Mouse (Mus musculus) left cerebral cortex, postnatal 25 days (tissue): ENCODE results near the gene Gm10447. TPM values are rescaled to one million over a fixed set of nuclear protein-coding genes. Genes with fewer than 3 reads are reported as not detected.
"Not testable (repeated sequence)": the region's sequence is repeated elsewhere in the genome, so short reads cannot be mapped to it uniquely, and the experiment has no call there.

Experiments used
- DNase-seq, 2 experiments: peaks; one replicate each; pipeline ENCODE4 v3.0.0; 2022; ENCODE audit warnings: low spot score in 2 of 2, mixed read lengths in 1 of 2
- intact Hi-C: fragments of 180-260 bp; cut with DNase I; formaldehyde crosslinking; loops from one replicate; pipeline ENCODE4 v1.15.1; 2025
- total RNA-seq, 2 experiments: library from RNA; stranded (reverse); gene quantifications; 2 replicates each; pipeline ENCODE4 v1.2.3; 2021

Gene Gm10447
- total RNA-seq, 2 experiments from 2014 or later: 0.32 to 0.34 TPM

DNA sequence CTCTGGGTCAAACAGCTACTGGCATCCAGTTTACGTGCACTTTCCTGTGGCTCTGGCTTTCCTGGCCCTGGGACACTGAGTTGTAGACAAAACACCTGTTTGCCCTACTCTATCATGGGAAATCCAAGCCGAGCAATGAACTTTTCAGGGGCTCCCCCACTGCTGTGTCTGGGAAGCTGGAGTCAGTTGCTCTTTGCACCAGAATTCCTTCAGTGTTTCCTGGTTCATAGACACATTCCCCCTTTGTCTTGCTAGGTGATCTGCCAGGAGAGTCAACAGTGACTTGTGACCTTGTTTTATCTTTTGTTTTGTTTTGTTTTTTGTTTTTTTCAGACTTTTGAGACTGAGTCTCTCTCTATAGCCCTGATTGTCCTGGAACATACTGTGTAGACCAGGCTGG lies 5.5 kb downstream of the Gm10447 start:
- intact Hi-C loops: no loop called here
- DNase-seq: no peak

GRCm38 (mm10) chr11:53450070-53450705 lies 6.7 kb downstream of the Gm10447 start:
- DNase-seq: no peak
- intact Hi-C loops: no loop called here

GRCm38 (mm10) chr11:53448529-53448928 lies 8.4 kb downstream of the Gm10447 start:
- intact Hi-C loops: no loop called here
- DNase-seq: no peak

DNA sequence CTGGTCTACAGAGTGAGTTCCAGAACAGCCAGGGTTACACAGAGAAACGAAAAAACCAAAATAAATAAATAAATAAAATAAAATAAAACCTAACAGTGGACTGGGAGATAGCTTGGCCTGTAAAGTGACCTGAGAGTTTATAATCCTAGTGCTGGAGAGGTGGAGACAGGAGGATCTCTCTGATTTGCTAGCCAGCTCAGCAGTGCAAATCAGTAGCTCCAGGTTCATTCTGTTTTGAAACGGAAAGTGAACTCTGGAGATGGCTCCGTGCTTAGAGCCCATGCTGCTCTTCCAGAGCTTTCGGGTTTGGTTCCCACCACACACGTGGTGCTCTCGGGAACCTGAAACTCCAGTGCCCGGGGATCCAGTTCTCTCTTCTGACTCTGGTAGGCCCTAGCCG lies 8.9 kb downstream of the Gm10447 start:
- intact Hi-C loops: no loop called here
- no peak for DNase-seq

DNA sequence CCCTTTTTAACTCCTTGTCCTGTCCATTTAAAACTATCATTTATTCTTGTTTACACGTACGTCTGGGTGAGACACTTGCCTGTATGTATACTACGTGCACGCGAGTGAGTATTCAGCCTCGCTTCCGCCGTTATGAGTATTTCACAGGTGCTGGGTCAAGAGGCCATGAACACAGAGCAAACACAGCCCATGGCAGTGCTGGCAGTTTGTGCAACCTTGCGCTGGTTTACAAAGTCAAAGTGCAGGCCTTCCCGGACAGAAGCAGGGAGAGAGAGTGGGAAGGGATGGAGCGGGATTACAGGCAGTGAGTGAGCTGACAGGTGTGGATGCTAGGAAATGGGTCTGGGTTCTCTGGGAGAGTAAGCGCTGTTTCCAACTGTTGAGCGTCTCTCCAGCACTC lies 10.7 kb downstream of the Gm10447 start:
- DNase-seq: no peak
- intact Hi-C loops: no loop called here

DNA sequence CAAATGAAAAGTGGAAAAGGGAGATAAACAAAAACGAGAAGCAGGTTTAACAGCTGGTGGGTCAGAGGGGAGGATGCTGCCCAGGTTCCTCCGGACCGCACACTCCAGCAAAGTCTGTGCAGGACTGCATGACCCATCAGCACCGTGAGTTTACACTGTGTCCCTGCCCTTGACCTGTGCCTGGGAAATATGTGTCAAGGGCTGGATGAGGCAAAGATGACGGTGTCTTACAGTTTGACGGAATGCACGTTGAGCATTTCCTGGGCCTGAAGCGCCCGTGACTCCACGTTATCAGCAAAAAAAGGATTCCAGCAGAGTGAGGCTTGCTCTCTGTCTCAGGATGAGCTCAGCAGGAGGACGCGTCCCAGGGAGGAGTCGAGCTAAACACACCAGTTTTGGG lies 11.3 kb downstream of the Gm10447 start:
- no peak for DNase-seq
- intact Hi-C loops: no loop called here

- intact Hi-C loops: no loop called here
- DNase-seq: peak in 1 of 2 experiments; percentile 35
These were observed 13.0 kb downstream of the Gm10447 start for GRCm38 (mm10) chr11:53443861-53444260.

- DNase-seq: no peak
- intact Hi-C loops: no loop called here
These were observed 15.0 kb downstream of the Gm10447 start for GRCm38 (mm10) chr11:53441921-53442320.

DNA sequence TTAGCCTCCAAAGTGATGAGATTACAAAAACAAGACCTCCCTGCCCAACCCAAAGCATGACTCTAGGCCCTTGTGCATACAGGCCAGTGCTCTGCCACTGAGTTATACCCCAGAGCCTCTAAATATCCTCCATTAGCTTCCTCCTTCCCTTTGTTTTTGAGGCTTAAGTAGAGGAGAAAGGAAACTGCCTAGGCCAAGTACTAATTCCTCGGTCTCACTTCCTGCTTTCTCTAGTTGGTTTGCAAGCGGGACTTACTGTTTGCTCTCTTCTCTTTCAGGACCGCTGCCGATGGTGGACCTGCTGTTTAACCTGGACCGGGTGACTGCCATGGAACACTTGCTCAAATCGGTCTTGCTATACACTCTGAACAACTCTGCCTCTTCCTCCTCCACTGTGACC lies 20.6 kb downstream of the Gm10447 start:
- intact Hi-C loops: no loop called here
- DNase-seq: no peak

- no peak for DNase-seq
- intact Hi-C loops: no loop called here
These were observed 21.4 kb downstream of the Gm10447 start for GRCm38 (mm10) chr11:53435504-53435903.

DNA sequence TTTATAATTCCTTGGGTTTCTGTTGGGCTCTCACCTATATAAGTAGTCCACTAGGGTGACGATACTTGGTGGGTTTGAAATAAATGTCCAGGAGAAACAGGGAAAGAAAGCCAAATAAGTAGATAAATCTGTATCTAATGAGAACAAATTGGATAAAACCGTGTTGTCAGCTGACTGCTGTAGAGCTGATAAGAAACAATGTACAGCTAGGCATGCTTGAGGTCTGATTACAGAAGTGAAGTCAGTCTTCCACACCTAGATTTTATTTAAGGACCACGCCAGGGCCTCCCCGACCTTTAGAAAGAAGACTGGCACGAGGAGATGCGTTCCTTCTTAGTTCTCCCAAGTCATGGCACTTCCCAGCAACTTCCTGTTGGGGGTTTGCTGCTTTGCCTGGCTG lies 23.9 kb downstream of the Gm10447 start:
- intact Hi-C loops: no loop called here
- DNase-seq: no peak

GRCm38 (mm10) chr11:53431347-53432056 lies 25.4 kb downstream of the Gm10447 start:
- DNase-seq: no peak
- intact Hi-C loops: no loop called here

GRCm38 (mm10) chr11:53430670-53431346 lies 26.1 kb downstream of the Gm10447 start, which contains the start of the genes Uqcrq and Gdf9:
Uqcrq (minus strand) TSS chr11:53430831.
Gdf9 (plus strand) TSS chr11:53431023.
- intact Hi-C loops: no loop called here
- DNase-seq: peak; percentile 98 to 100

GRCm38 (mm10) chr11:53430300-53430669 lies 26.6 kb downstream of the Gm10447 start:
- DNase-seq: no peak
- intact Hi-C loops: no loop called here

GRCm38 (mm10) chr11:53429182-53429581 lies 27.7 kb downstream of the Gm10447 start:
- DNase-seq: no peak
- intact Hi-C loops: no loop called here

DNA sequence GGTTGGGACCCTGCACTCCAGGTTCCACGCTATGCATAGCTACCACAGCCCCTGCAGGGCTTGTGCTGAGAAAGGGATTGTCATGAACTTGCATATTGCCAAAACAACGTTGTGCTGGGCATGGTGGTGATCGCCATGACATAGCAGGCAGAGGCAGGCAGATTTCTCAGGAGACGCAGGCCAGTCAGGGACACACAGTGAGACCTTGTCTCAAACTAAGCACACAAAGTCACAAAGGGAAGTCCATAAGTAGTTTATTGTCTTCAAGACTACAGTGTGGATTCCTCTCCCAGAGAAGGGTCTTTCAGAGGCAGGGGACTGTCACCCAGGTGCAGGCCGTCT lies 28.2 kb downstream of the Gm10447 start:
- intact Hi-C loops: no loop called here
- DNase-seq: no peak

DNA sequence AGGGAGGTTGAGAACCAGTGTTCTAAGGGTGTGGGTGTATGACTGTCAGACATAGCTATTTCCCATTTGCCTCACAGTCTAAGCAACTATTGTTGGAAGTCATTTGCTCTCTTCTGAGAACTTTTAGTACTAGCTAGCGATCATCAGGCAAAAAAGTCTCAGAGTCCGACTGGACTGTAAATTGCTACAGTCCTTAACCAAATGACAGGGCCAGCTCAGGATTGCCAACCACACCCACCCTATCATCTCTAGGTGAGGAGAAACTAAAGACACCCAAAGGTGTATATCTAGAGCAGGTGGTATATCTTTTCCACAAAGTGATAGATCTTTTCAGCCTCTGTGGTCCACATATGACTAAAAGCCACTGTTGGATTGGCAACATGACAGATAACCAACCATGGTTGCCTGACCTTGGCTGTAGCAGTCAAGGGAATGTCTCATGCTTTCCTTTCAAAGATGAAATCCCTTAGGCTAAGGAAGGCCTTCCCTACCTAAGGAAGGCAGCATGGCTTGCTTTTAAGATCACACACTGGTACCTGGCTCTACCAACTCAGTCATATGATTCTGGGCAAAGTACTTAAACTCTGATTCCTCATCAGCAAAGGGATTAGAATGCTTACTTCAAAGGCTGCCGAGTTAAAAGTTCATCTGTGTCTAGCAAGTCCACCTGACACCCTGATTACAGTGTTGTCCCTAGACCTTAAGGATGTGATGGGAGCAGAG lies 28.8 kb downstream of the Gm10447 start:
- DNase-seq: no peak
- intact Hi-C loops: no loop called here

DNA sequence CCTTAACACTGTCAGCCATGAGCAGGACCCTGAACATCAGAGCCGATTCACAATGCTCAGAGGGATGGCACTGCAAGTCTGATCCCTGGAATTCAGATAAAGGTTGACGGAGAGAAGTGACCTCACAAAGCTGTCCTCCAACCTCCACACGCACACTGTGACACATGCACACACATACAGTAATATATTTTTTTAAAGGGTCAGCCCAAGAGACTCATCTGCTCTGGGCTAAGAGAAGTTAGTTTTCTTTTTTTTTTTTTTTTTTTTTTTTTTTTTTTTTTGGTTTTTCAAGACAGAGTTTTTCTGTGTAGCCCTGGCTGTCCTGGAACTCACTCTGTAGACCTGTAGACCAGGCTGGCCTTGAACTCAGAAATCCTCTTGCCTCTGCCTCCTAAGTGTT lies 30.0 kb downstream of the Gm10447 start:
- DNase-seq, intact Hi-C loops: not testable (repeated sequence)

DNA sequence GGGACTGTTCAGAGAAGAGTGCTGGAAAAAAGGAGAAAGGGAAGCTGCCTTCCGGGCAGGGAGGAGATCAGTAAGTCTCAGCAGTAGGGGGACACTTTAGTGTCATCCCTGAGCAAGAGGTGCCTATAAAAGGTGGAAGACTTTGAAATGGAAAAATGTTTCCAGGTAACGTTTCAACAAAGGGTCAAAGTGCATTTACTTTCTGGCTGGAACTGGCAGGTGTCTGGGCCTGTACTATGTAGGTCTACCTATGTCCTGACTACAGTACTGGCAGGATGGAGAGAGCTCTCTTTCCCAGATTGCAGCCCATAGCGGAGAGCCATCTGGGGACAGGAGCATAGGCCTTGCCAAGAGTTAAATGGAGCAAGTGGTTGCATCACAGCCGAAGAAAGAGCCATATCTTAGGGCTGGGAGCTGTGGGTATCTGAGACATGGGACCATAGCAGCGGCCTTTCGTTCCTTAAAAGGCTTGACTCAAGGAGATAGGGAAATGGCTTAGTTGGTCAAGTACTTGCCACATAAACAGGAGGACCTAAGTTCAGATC lies 31.1 kb downstream of the Gm10447 start:
- DNase-seq: peak in 1 of 2 experiments; percentile 43
- intact Hi-C loops: no loop called here

DNA sequence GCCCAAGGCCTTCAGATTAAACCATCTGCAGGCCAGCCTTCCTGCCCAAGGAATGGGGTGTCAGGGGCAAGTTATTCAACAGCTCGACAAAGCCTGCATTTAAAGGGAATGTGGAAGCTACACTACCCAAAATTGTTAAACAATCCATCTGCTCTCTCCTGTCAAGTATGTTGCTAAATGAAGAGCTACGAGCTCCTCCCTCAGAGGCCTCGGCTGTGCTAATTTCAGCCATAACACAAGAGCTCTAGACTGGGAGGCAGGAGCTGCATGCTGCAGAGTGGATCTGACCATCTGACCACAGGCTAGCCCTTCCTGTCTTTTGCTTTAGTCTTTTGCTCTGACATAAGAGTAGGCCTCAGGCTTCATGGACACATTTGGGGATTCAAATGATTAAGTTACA lies 31.7 kb downstream of the Gm10447 start:
- intact Hi-C loops: no loop called here
- peak; percentile 43 to 69 for DNase-seq
